Mouse (Mus musculus): Measurements from ENCODE around the gene Gm21797. TPM values are rescaled to one million over a fixed set of nuclear protein-coding genes. Genes with fewer than 3 reads are reported as not detected.
"Not testable (repeated sequence)": the region's sequence is repeated elsewhere in the genome, so short reads cannot be mapped to it uniquely, and the experiment has no call there.

Gene Gm21797
- not detected in 2 replicates for polyA plus RNA-seq (2014; fragmentation: Nextera tagmentation; extraction: Ambion mirVana)

DNA sequence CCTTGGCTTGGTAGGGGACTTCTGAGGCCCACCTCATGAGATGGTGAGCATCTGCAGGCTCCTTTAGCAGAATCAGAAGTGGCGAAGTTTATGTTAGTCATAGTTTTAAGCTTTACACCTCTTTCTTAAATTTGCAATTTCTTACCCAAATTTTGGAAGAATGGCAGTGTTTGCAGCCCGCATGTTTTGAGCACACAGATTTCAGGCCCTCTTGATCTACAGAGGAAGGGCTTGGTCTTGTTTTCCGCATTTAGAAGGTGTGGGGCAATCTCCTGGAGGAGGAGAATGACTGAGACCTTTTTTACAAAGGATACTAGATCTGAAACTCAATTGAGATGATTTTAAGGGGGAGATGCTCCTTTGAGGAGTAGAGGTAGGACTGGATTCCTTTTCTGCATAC is at the start of gene Gm21797:
Gene Gm21797 (minus strand): TSS at position 101 of the 400 bp plus-strand sequence.
- no CpG with 5 or more reads among the region's 3 CpGs for WGBS
- not testable (repeated sequence) for H3K4me3 ChIP-seq (ENCODE audit: low read depth, low read length); H3K9ac ChIP-seq (ENCODE audit: low read length); H3K27ac ChIP-seq (ENCODE audit: low read depth); DNase-seq (ENCODE audit: low spot score); H3K36me3 ChIP-seq (ENCODE audit: control insufficient read depth, insufficient read depth, low read length); H3K27me3 ChIP-seq (replicated peaks; ENCODE audit: control insufficient read depth, insufficient read depth, low read length); H3K9me3 ChIP-seq (ENCODE audit: control insufficient read depth, low read length); H3K4me2 ChIP-seq (ENCODE audit: low read length); ATAC-seq (replicated peaks; ENCODE audit: low FRiP score, low TSS enrichment, low read depth); H3K4me1 ChIP-seq (replicated peaks; ENCODE audit: control insufficient read depth, insufficient read depth, low read length)

DNA sequence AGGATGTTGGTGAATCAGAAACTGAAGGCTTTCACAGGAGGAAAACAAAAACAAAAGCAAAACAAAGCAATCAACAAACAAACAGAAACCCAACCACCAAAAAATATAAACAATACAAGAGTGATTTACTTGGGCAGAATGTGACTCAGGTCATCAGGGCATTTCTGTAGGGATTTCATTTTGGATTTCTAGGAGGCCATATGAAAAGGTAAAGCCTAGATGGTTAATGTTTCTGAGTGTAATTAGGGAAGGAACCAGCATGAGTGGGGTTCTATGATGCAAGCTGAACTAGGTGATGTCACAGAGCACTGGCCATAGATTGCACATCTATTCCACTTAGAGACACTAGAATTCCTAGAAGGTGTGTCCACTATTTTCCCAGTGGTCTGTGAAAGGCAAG is 29.0 kb upstream of the Gm21797 start, which contains the start of gene Gm20795:
Gene Gm20795 (plus strand): TSS at position 301 of the 400 bp plus-strand sequence.
- not testable (repeated sequence) for H3K4me1 ChIP-seq (replicated peaks; ENCODE audit: control insufficient read depth, insufficient read depth, low read length); ATAC-seq (replicated peaks; ENCODE audit: low FRiP score, low TSS enrichment, low read depth); H3K27ac ChIP-seq (ENCODE audit: low read depth)

More for the DNA sequence above, 29.0 kb upstream of the Gm21797 start, which contains the start of gene Gm20795:
- H3K4me2 ChIP-seq (ENCODE audit: low read length); DNase-seq (ENCODE audit: low spot score); H3K27me3 ChIP-seq (replicated peaks; ENCODE audit: control insufficient read depth, insufficient read depth, low read length); H3K9me3 ChIP-seq (ENCODE audit: control insufficient read depth, low read length); H3K36me3 ChIP-seq (ENCODE audit: control insufficient read depth, insufficient read depth, low read length); H3K4me3 ChIP-seq (ENCODE audit: low read depth, low read length); H3K9ac ChIP-seq (ENCODE audit: low read length): not testable (repeated sequence)

Other genes starting within 250 kb of the Gm21797 start
- gene Gm21852, start 123.8 kb downstream of the Gm21797 start, polyA plus RNA-seq (2014; fragmentation: Nextera tagmentation; extraction: Ambion mirVana): not detected in 2 replicates
- gene Gm20795, start 29.1 kb upstream of the Gm21797 start, polyA plus RNA-seq (2014; fragmentation: Nextera tagmentation; extraction: Ambion mirVana): not detected in 2 replicates

All from intestine, embryonic 14.5 days (tissue).